Mouse (Mus musculus): ENCODE results near the gene Zfp426.

Zfp426 gene

GRCm38 (mm10) chr9:20453647-20454046 lies 38.9 kb downstream of the Zfp426 start:
- no peak for DNase-seq

- DNase-seq: no peak
Observed at GRCm38 (mm10) chr9:20451493-20451892, 41.1 kb downstream of the Zfp426 start.

GRCm38 (mm10) chr9:20443183-20443783 lies 49.3 kb downstream of the Zfp426 start:
- no peak for DNase-seq

GRCm38 (mm10) chr9:20430004-20430403 lies 62.5 kb downstream of the Zfp426 start:
- DNase-seq: no peak

All from lung, postnatal 4 days (tissue).